Mouse (Mus musculus) cerebellum, adult 8-10 months (tissue): Measurements from ENCODE around the gene Csdc2.
"Not testable (repeated sequence)": the region's sequence is repeated elsewhere in the genome, so short reads cannot be mapped to it uniquely, and the experiment has no call there.

ENCODE experiments used
- DNase-seq: peaks from one replicate; pipeline ENCODE4 v3.0.0; 2022

Csdc2 gene

DNA sequence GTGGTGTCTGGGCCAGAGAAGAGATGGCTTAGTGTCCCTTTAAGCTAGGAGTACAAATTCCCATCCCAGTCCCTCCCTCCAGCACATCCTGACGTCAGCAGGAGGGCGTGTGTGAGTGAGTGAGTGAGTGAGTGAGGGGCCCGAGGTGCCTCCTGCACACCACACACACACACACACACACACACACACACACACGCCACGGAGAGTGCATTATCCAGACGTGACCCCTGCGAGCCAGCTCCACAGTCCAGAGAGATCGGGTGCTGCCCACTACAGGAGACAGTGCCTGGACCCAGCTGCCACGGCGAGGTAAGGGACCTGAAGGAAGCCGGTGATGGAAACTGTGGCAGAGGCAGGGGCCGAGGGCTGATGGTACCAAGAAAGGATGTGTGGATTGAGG is at the start of gene Csdc2:
Csdc2 (plus strand) TSS at position 81 of the 400 bp plus-strand sequence.
- DNase-seq, result peak; percentile 65

DNA sequence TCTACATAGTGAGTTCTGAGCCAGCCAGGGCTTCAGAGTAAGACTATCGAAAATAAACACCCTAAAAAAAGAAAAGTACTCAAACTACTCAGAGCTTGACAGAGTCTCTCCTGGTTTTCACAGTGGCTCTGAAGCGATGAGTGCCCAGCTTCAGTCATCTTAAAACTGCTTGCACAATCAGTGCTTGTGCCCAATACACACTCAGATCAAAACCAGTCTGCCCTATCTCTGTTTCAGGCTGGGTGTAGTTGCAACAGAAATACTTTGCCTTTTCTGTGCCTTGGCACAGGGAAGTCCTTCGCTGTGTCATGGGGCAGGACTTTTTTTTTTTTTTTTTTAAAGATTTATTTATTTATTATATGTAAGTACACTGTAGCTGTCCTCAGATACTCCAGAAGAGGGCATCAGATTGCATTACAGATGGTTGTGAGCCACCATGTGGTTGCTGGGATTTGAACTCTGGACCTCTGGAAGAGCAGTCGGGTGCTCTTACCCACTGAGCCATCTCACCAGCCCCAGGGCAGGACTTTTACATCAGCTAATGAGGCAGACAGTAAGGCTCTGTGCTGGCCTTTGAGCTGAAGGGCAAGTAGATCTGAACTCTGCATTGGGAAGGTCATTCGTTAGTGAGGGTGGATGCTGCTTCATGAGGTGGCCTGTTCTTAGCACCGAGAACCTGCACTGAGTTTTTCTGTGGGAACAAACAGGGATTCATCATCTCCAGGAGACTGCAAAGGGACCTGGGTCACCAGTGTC is 49.6 kb upstream of the Csdc2 start:
- no peak for DNase-seq

GRCm38 (mm10) chr15:81889175-81889574 is 47.4 kb upstream of the Csdc2 start:
- DNase-seq, result peak; percentile 54

DNA sequence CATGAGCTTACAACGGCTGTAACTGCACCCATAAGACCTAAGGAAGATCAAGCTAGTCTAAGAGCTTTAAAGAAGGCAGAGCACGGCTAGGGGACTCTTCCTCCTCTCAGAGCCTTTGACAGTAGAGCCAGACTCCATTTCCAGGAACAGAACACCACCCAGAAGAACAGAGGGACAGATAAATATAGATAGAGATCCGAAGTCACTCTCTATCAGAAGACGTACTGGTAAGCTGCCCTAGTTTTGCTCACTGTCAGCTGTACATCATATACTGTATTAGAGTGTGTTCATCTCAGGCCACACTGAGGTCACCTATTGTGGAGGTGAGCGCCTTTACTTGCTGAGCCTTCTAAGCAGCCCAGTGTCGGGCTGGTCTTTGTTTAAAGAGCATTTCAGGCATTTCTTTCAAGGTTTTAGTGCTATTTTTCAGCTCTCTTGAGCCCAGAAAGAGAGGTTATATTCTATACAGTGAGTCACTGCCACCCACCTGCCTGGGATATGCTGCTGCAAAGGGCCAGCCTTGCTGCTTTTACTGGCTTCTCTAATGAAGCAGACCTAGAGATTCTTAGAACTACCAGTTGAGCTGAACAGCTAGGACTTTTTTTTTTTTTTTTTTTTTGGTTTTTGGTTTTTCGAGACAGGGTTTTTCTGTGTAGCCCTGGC is 45.3 kb upstream of the Csdc2 start:
- DNase-seq, result no peak

DNA sequence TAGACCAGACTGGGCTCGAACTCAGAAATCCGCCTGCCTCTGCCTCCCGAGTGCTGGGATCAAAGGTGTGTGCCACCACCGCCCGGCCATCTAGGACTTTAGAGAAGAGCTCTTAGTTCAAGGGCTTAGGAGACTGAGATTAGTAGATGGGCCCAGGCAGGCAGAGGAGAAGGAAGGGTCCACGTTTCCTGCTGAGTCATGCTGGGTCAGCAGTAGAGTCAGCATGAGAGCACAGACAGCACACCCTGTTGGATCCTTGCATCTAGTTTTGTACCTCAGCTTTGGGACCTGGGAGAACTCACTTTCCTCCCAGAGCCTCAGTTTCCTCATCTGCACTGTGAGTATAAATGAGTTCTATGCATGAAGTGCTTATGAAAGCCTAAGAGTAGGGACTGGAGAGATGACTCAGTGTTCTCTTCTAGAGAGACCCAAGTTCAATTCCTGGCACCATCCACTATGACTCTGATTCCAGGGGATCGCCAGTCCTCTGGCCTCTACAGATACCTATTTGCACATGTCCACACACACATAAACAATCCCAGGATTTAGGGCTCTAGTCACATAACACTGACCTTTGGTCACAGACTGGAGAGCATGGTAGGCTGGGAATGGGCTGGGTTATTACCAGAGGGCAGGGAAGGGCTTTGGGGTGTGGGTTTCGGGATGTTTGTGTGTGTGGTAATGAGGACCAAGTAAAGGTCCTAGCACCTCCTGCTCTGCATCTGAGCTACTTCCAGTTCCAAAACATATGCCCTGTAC is 44.6 kb upstream of the Csdc2 start:
- no peak for DNase-seq

DNA sequence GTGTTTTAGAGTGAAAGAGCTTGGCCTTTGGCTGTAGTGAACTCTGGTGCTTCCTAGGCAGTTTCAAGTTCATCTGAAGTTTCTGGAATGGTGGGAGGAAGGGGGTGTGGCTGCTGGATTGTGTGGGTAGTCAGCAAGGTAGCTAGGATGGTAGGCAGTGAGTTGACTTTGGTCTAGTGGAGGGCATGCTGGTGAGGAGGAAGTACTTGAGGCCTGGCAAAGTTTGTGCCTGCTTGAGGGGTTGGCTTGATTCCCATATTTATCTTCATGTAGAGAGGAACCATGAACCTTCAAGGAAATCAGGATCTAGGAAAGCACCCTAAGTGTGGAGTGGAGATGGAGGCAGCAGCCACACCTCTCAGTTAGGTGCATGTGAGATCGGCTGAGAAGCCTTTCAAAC is 42.6 kb upstream of the Csdc2 start:
- no peak for DNase-seq

DNA sequence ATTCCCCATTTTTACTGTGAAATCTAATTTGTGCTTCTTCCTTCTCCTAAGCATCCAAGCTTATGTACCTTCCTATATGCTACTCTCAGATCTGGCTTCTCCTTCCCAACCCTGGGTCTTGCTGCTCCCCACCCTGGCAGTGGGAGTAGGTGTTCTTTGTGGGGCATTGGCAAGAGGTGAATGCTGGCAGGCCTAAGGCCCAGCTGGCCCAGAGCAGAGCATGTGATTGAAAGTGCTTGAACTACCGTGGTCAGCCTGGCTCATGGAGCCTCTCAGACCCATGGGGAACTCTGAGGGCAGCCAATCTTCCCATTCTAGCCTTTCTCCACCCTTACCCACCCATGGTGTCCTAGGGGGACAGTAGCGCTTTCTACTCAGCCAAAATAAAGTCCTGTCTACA is 40.2 kb upstream of the Csdc2 start:
- DNase-seq, result no peak

DNA sequence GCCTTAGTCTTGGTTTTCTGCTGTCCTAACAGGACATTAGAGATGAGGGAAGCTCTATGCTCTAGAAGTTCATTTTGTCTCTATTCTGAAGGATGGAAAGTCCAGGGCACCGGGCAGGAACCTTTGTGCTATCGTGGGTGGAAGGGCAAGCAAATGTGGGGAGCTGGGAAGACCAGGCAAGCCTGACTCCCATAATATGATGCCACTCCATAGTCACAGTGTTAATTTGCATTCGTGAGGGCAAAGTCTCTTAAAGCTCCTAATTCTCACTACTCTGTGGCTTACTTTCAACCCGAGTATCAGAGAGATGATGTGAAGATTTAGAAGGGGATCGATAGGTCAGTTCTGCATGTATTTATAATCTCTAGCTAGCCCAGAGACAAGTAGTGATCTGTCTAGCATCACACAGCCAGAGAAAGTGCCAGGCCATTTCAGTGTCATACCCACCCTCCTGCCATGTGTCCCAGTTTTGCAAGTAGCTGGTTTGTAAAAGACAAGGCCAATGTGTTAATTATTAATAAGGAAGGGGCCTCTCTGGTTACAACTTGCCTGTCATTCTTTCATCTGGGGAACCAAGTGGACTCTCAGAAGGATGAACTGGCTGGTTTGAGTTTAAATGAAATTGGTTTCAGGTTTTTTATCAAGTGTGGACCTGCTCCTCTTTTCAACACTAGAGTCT is 38.8 kb upstream of the Csdc2 start:
- no peak for DNase-seq

DNA sequence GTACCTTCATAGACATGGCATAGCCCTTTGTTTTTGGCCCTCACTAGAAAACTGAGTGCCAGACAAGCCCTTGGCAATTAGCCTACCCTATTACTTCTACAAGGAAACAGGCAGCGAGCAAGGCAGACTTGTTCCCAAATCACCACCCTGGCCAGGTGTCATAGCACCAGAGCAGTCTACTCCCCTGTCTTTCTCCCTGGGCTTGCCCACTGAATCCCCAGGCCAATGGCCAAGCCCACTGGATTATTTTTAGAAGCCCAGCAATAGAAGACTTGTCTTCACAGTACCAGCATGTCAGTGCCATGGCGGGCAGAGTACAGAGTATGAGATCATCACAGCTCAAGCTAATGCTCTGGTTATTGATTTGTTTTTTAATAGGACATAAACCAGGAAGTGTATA is 37.8 kb upstream of the Csdc2 start:
- DNase-seq, result no peak

DNA sequence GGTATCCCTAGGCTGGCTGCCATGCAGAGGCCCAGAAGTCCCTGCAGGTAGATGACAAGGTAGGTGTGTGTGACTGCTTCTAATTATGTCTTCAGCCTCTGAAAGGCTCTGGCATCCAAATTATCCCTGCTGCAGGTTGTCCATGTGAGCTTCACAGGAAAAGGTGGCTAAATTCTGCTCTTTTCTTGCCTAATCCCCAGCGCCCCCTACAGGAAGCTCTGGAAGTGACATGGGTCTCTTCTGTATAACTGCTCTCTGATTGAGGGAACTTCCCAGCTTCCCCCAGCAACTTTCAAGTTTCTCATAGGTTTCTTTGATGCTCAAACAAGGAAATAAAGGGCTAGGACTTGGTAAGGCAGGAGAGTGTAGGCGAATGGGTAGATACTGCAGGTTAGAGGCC is 31.6 kb upstream of the Csdc2 start:
- DNase-seq, result peak; percentile 65

- no peak for DNase-seq
Measured at GRCm38 (mm10) chr15:81907953-81908352, 28.6 kb upstream of the Csdc2 start.

DNA sequence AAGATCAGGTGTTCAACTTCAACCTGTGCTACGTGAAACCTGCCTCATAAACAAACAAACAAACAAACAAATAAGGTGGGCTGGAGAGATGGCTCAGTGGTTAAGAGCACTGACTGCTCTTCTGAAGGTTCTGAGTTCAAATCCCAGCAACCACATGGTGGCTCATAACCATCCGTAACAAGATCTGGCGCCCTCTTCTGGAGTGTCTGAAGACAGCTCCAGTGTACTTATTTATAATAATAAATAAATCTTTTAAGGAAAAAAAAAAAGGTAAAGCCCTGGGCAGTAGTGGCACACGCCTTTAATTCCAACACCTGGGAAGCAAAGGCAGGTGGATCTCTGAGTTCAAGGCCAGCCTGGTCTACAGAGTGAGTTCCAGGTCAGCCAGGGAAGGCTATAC is 27.8 kb upstream of the Csdc2 start:
- DNase-seq, result not testable (repeated sequence)

- DNase-seq, result no peak
Measured at GRCm38 (mm10) chr15:81912498-81912897, 24.1 kb upstream of the Csdc2 start.

DNA sequence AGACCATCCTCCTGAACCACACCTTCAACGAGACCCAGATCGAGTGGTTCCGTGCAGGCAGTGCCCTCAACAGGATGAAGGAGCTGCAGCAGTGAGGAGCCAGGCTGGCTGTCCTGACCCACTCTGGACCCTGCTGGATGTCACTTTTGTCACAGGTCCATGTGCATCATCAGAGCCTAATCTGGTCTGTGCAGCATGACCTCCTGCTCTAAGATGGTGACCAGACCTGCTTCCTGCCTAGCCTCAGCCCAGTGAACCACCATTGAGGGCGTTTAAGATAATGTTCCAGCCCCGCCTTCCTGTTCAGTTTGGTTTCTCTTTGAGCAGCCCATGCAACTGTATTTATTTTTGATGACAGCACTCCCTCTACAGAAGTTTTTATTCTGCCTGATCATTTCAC is 21.9 kb upstream of the Csdc2 start:
- no peak for DNase-seq

- DNase-seq, result no peak
Measured at GRCm38 (mm10) chr15:81915663-81916062, 20.9 kb upstream of the Csdc2 start.

GRCm38 (mm10) chr15:81917201-81917600 is 19.4 kb upstream of the Csdc2 start:
- DNase-seq, result no peak

- DNase-seq, result peak; percentile 65
Measured at GRCm38 (mm10) chr15:81917621-81918463, 18.7 kb upstream of the Csdc2 start.

DNA sequence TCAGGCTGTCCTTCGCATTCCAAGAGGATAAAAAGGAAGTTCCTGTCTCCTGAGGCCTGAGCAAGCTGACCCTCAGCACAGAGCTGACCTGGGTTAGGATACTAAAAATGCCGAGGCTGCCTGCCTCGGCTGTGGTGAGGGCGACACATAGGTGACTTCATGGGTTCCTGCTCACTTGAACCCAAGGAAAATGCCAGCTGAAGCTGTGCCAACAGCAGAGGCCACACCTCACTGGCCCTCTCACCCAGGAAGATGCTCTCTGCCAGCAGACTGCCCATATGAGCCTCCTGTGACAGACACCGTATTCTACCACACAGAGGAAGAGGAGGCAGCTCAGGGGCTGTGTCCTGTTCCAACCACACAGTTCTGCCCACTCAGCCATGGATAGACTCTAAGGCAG is 17.5 kb upstream of the Csdc2 start:
- DNase-seq, result no peak

DNA sequence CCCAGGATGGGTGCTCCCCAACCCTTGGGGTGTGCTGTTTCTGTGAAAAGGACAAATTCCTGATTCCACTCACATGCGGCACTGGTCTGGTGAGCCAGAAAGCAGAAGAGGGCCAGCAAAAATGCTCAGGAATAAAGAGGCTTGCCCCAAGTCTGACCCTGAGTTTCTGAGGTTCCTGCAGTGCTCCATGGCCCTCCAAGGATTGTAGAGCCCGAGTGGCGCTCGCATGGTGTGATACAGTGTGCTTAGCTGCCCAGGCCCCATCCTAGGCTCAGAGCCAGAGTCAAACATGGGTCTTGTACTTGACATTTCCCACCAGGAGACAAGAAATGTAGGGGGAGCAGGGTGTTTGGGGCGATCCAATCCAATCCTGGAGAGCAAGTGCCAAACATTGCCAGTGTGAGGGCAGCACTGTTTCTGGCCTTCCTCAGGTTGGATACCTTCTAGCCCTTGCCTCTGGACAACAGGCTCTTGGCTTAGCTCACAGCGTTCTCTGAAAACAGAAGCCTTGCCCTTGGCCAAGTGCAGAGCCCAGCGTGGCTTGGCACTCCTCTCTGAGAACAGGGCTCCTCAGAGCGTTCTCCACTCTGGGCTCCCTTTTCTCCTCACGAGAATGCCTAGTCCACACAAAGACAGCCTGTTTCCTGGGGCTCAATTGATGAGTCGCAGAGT is 15.9 kb upstream of the Csdc2 start:
- DNase-seq, result peak; percentile 51

GRCm38 (mm10) chr15:81921255-81921654 is 15.3 kb upstream of the Csdc2 start:
- no peak for DNase-seq

DNA sequence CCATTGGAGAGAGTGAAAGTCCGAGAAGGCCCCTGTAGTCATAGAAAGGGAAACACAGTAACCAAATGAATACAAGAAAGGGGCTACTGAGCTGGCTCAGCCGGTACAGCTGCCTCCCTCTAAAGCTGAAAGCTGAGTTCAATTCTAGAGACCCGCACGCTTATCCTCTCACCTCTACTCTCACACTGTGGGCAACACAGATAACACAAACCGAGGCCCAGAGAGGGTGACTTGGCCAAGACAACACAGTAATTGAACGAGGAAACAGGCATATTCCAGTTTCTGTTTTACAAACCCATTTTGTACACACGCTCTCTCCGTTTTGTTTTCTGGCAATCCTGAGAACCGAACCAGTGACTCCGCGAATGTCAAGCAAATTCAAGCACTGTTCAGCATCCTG is 11.6 kb upstream of the Csdc2 start:
- DNase-seq, result no peak
